Mouse (Mus musculus): ENCODE measurements around the gene Tepsin. TPM values are rescaled to one million over a fixed set of nuclear protein-coding genes. Genes with fewer than 3 reads are reported as not detected.
A peak's percentile ranks its signal among the peaks of the same experiment; 100 is the strongest.

Tepsin gene
- polyA plus RNA-seq, 1 experiment = 10.0 TPM

DNA sequence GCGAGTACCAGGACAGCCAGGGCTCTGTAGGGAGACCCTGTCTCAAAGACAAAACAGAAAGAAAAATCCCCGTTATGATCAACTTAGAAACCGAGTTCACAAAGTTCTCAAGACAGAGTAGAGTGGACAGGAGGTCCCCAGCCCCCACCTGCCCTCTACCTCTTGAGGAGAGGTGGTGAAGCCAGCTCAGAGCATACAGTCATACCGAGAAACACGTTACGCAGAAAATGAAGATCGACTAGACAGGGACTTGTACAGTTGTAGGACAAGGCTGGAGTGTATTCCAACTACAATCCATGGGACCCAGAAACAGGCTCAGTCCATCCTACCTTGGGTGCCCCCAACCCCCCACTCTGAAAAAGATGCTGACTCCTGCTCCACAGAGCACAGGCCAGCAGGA is 20.6 kb upstream of the Tepsin start:
- Histone ChIP-seq H3K36me3 (ENCODE audit: control insufficient read depth, insufficient read depth) (peaks cover 40% of the 10 kb centered on the region), H3K79me2 (ENCODE audit: control insufficient read depth, insufficient read depth) (no peaks in the 10 kb centered on the region), H3K4me3 (ENCODE audit: insufficient read depth, poor library complexity, severe bottlenecking) (no peak overlapping the region), H3ac (ENCODE audit: control insufficient read depth, insufficient read length, low read depth) (no peak overlapping the region), H3K79me3 (ENCODE audit: low read depth) (no peaks in the 10 kb centered on the region), H3K27me3 (ENCODE audit: control insufficient read depth, insufficient read depth, insufficient read length) (no peaks in the 10 kb centered on the region)
- TF ChIP-seq MYOD1 (IDR thresholded peaks at IDR 0.05; ENCODE audit: control insufficient read depth, insufficient read length, low read depth) (no peak), USF1 (IDR thresholded peaks at IDR 0.05; ENCODE audit: low read depth) (no peak), CTCF (IDR thresholded peaks at IDR 0.05; ENCODE audit: control insufficient read depth, insufficient read depth, insufficient read length) (no peak), MYOG (IDR thresholded peaks at IDR 0.05; ENCODE audit: control insufficient read depth, extremely low read depth, insufficient read length) (no peak), FOSL1 (IDR thresholded peaks at IDR 0.05; ENCODE audit: insufficient read depth, low read length, poor library complexity, severe bottlenecking) (no peak), MAX (IDR thresholded peaks at IDR 0.05) (no peak), CEBPB (IDR thresholded peaks at IDR 0.05; ENCODE audit: low read depth) (no peak)

DNA sequence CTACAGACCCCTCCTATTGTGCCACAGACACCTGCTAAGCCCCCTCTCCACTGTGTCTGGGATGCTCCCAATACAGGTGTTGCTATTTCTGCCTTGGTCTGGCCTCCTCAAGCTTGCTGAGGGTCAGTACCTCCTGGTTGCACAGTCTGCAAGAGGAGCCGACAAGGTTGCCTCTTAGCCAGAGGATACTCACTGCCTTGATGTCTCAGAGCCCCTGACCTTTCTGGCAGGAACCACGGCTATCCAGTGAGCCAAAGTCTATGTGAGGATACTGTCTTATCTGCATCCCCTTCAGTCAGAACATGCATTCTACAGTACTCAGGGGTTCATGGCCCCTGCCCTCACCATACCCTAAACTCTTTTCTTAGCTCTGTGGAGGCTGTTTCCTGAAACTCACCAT is 19.1 kb upstream of the Tepsin start:
- TF ChIP-seq FOSL1 (IDR thresholded peaks at IDR 0.05; ENCODE audit: insufficient read depth, low read length, poor library complexity, severe bottlenecking) (no peak), MYOD1 (IDR thresholded peaks at IDR 0.05; ENCODE audit: control insufficient read depth, insufficient read length, low read depth) (no peak), CEBPB (IDR thresholded peaks at IDR 0.05; ENCODE audit: low read depth) (no peak), MAX (IDR thresholded peaks at IDR 0.05) (no peak), CTCF (IDR thresholded peaks at IDR 0.05; ENCODE audit: control insufficient read depth, insufficient read depth, insufficient read length) (no peak), MYOG (IDR thresholded peaks at IDR 0.05; ENCODE audit: control insufficient read depth, extremely low read depth, insufficient read length) (no peak), USF1 (IDR thresholded peaks at IDR 0.05; ENCODE audit: low read depth) (no peak)
- Histone ChIP-seq H3K36me3 (ENCODE audit: control insufficient read depth, insufficient read depth) (peaks cover 33% of the 10 kb centered on the region), H3K79me3 (ENCODE audit: low read depth) (no peaks in the 10 kb centered on the region), H3K79me2 (ENCODE audit: control insufficient read depth, insufficient read depth) (no peaks in the 10 kb centered on the region), H3ac (ENCODE audit: control insufficient read depth, insufficient read length, low read depth) (no peak overlapping the region), H3K27me3 (ENCODE audit: control insufficient read depth, insufficient read depth, insufficient read length) (no peaks in the 10 kb centered on the region), H3K4me3 (ENCODE audit: insufficient read depth, poor library complexity, severe bottlenecking) (no peak overlapping the region)

GRCm38 (mm10) chr11:120114488-120115215 is 16.1 kb upstream of the Tepsin start:
- Histone ChIP-seq H3K36me3 (ENCODE audit: control insufficient read depth, insufficient read depth) (peaks cover 30% of the 10 kb centered on the region), H3K27me3 (ENCODE audit: control insufficient read depth, insufficient read depth, insufficient read length) (no peaks in the 10 kb centered on the region), H3ac (ENCODE audit: control insufficient read depth, insufficient read length, low read depth) (no peak overlapping the region), H3K79me3 (ENCODE audit: low read depth) (no peaks in the 10 kb centered on the region), H3K4me3 (ENCODE audit: insufficient read depth, poor library complexity, severe bottlenecking) (no peak overlapping the region), H3K79me2 (ENCODE audit: control insufficient read depth, insufficient read depth) (no peaks in the 10 kb centered on the region)
- no peak for TF ChIP-seq USF1 (IDR thresholded peaks at IDR 0.05; ENCODE audit: low read depth)
- TF ChIP-seq MYOD1 (IDR thresholded peaks at IDR 0.05; ENCODE audit: control insufficient read depth, insufficient read length, low read depth) = no peak
- no peak for TF ChIP-seq MYOG (IDR thresholded peaks at IDR 0.05; ENCODE audit: control insufficient read depth, extremely low read depth, insufficient read length)
- no peak for TF ChIP-seq CEBPB (IDR thresholded peaks at IDR 0.05; ENCODE audit: low read depth)
- TF ChIP-seq FOSL1 (IDR thresholded peaks at IDR 0.05; ENCODE audit: insufficient read depth, low read length, poor library complexity, severe bottlenecking) = no peak
- TF ChIP-seq CTCF (IDR thresholded peaks at IDR 0.05; ENCODE audit: control insufficient read depth, insufficient read depth, insufficient read length) = no peak
- no peak for TF ChIP-seq MAX (IDR thresholded peaks at IDR 0.05)

DNA sequence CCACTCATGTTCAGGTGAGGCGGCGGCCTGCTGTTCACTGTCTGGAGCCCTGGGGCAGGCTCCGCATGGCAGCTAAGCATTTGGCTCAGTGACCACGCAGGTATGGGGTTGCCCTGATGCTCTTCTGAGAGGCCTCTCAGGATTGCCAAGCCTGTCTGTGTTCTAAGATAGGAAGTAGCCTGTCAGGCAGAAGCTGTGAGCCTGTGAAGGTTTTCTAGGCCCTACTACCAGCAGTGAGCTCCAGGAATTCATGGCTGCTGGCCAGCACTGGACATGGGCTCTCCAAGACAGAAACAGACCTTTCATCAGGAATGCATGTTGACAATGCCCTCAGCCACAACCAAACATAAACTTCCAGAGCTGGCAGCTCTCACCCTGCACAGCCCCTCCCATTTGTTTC is 13.6 kb upstream of the Tepsin start:
- no peaks in the 10 kb centered on the region for H3K79me2 ChIP-seq (ENCODE audit: control insufficient read depth, insufficient read depth)
- no peaks in the 10 kb centered on the region for H3K27me3 ChIP-seq (ENCODE audit: control insufficient read depth, insufficient read depth, insufficient read length)
- H3K36me3 ChIP-seq (ENCODE audit: control insufficient read depth, insufficient read depth) = peaks cover 44% of the 10 kb centered on the region
- no peak overlapping the region for H3K4me3 ChIP-seq (ENCODE audit: insufficient read depth, poor library complexity, severe bottlenecking)
- no peaks in the 10 kb centered on the region for H3K79me3 ChIP-seq (ENCODE audit: low read depth)
- TF ChIP-seq CEBPB (IDR thresholded peaks at IDR 0.05; ENCODE audit: low read depth) (no peak), MYOG (IDR thresholded peaks at IDR 0.05; ENCODE audit: control insufficient read depth, extremely low read depth, insufficient read length) (no peak), MYOD1 (IDR thresholded peaks at IDR 0.05; ENCODE audit: control insufficient read depth, insufficient read length, low read depth) (no peak), USF1 (IDR thresholded peaks at IDR 0.05; ENCODE audit: low read depth) (no peak), CTCF (IDR thresholded peaks at IDR 0.05; ENCODE audit: control insufficient read depth, insufficient read depth, insufficient read length) (no peak), MAX (IDR thresholded peaks at IDR 0.05) (no peak), FOSL1 (IDR thresholded peaks at IDR 0.05; ENCODE audit: insufficient read depth, low read length, poor library complexity, severe bottlenecking) (no peak)
- H3ac ChIP-seq (ENCODE audit: control insufficient read depth, insufficient read length, low read depth) = no peak overlapping the region

DNA sequence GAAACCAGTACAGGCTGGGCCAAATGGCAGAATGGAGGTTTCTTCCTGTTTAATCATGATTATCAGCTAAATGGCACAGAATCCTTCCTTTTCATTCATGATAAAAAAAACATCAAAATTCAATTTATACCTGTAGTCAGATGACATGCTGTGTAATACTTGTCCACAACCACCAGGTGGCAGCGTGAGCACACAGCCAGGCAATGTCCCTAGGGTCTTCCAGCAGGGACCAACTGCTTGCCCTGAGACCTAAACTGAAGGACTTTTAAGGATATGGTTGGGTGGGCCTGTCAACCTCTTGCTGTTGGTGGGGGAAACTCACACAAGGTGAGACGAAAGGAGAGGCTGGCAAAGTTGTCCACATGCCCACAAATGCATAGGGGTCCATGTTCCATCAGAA is 12.5 kb upstream of the Tepsin start:
- H3K4me3 ChIP-seq (ENCODE audit: insufficient read depth, poor library complexity, severe bottlenecking) = no peak overlapping the region
- peaks cover 38% of the 10 kb centered on the region for H3K36me3 ChIP-seq (ENCODE audit: control insufficient read depth, insufficient read depth)

DNA sequence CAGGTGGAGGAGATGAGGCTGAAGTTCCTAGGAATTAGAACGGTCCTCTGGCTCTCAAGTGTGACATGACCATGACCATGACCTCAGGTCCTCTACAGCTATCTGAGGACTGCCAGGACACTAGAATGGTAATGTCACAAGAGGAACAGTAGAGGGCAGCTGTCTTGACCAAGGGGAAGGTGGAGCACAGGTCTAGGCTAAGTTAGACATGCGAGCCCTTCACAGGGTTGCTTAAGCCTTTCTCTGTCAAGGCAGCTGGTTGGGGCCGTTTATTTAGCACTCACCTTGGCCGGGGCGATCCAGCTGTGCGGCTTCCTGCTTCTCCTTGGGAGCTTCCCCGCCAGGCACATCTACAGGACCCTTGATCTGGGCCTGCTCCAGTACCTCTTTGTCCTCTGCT is 12.0 kb upstream of the Tepsin start:
- Histone ChIP-seq H3K27me3 (ENCODE audit: control insufficient read depth, insufficient read depth, insufficient read length) (no peaks in the 10 kb centered on the region), H3K79me3 (ENCODE audit: low read depth) (no peaks in the 10 kb centered on the region), H3K79me2 (ENCODE audit: control insufficient read depth, insufficient read depth) (no peaks in the 10 kb centered on the region), H3ac (ENCODE audit: control insufficient read depth, insufficient read length, low read depth) (no peak overlapping the region), H3K36me3 (ENCODE audit: control insufficient read depth, insufficient read depth) (peaks cover 40% of the 10 kb centered on the region), H3K4me3 (ENCODE audit: insufficient read depth, poor library complexity, severe bottlenecking) (no peak overlapping the region)
- no peak for TF ChIP-seq CTCF (IDR thresholded peaks at IDR 0.05; ENCODE audit: control insufficient read depth, insufficient read depth, insufficient read length)
- TF ChIP-seq MYOD1 (IDR thresholded peaks at IDR 0.05; ENCODE audit: control insufficient read depth, insufficient read length, low read depth) = no peak
- no peak for TF ChIP-seq MYOG (IDR thresholded peaks at IDR 0.05; ENCODE audit: control insufficient read depth, extremely low read depth, insufficient read length)
- no peak for TF ChIP-seq CEBPB (IDR thresholded peaks at IDR 0.05; ENCODE audit: low read depth)
- TF ChIP-seq USF1 (IDR thresholded peaks at IDR 0.05; ENCODE audit: low read depth) = no peak
- TF ChIP-seq MAX (IDR thresholded peaks at IDR 0.05) = no peak
- TF ChIP-seq FOSL1 (IDR thresholded peaks at IDR 0.05; ENCODE audit: insufficient read depth, low read length, poor library complexity, severe bottlenecking) = no peak

More for the DNA sequence above, 12.5 kb upstream of the Tepsin start:
- Histone ChIP-seq H3K27me3 (ENCODE audit: control insufficient read depth, insufficient read depth, insufficient read length) (no peaks in the 10 kb centered on the region), H3K79me2 (ENCODE audit: control insufficient read depth, insufficient read depth) (no peaks in the 10 kb centered on the region), H3K79me3 (ENCODE audit: low read depth) (no peaks in the 10 kb centered on the region), H3ac (ENCODE audit: control insufficient read depth, insufficient read length, low read depth) (no peak overlapping the region)
- TF ChIP-seq CTCF (IDR thresholded peaks at IDR 0.05; ENCODE audit: control insufficient read depth, insufficient read depth, insufficient read length) = peak; percentile 66
- TF ChIP-seq MYOG (IDR thresholded peaks at IDR 0.05; ENCODE audit: control insufficient read depth, extremely low read depth, insufficient read length) = no peak
